29 mouse cellular contexts compared by ENCODE assay signal in the genomic region with DNA sequence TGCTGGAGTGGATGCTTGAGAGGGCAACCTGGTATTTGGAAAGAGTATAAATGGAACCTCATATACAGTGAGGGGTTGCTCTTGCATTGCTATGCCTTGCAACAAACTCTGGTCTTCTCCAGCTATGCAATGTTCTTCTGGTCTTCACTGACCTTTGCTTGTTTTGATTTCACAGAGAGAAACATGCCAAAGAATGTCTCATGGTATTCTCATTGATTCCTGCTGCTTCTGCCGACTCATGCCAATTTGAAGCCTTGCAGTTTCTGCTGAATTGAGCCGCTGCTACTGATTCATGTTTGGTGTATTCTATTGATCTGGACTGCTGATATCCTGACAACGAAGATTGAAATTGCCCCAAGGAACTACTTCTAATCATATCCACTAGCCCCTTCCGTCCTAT. TPM values are rescaled to one million over a fixed set of nuclear protein-coding genes. Genes with fewer than 3 reads are reported as not detected.
"Had no signal": no experiment of that assay in that cellular context is flagged by ENCODE, and none has a peak within 500 bp of the region (broad histone marks: within the 10 kb centered on the region; RNA-seq: fewer than 3 reads in every experiment).

No protein-coding gene starts in this region.

- H3K36me3 ChIP-seq: embryonic facial prominence, embryonic 10.5 days; embryonic facial prominence, embryonic 12.5 days; embryonic facial prominence, embryonic 13.5 days; embryonic facial prominence, embryonic 15.5 days; forebrain, embryonic 10.5 days; forebrain, embryonic 12.5 days; forebrain, embryonic 15.5 days had no signal

- ATAC-seq: forebrain, embryonic 13.5 days; forebrain, embryonic 14.5 days; forebrain, embryonic 15.5 days; forebrain, embryonic 16.5 days; forebrain, postnatal 0 days had no signal

- H3K27ac ChIP-seq: embryonic facial prominence, embryonic 10.5 days; embryonic facial prominence, embryonic 12.5 days; embryonic facial prominence, embryonic 13.5 days; embryonic facial prominence, embryonic 15.5 days; forebrain, embryonic 10.5 days; forebrain, embryonic 12.5 days; forebrain, embryonic 13.5 days; forebrain, embryonic 15.5 days; gastrocnemius, adult 2 months; heart, adult 2 months had no signal

- H3K27me3 ChIP-seq: embryonic facial prominence, embryonic 12.5 days; embryonic facial prominence, embryonic 13.5 days; embryonic facial prominence, embryonic 15.5 days; forebrain, embryonic 12.5 days; forebrain, embryonic 13.5 days; forebrain, embryonic 15.5 days had no signal

- H3K9me3 ChIP-seq: embryonic facial prominence, embryonic 10.5 days; embryonic facial prominence, embryonic 13.5 days; embryonic facial prominence, embryonic 15.5 days; forebrain, embryonic 10.5 days; forebrain, embryonic 13.5 days; forebrain, embryonic 15.5 days had no signal

- H3K9ac ChIP-seq: embryonic facial prominence, embryonic 12.5 days; embryonic facial prominence, embryonic 13.5 days; embryonic facial prominence, embryonic 15.5 days; forebrain, embryonic 12.5 days; forebrain, embryonic 13.5 days; forebrain, embryonic 15.5 days; forebrain, postnatal 0 days had no signal

- DNase-seq: cerebellum, adult 8-10 months; cerebellum, adult 9-10 months; cerebellum, adult 9-11 months; cerebellum, postnatal 10 days; cerebellum, postnatal 14 days; cerebellum, postnatal 25 days; cerebellum, postnatal 36 days; embryo, embryonic 11 days; forebrain, postnatal 0 days; gastrocnemius, adult 2 months; gastrocnemius, postnatal 10 days; gastrocnemius, postnatal 14 days; gastrocnemius, postnatal 25 days; gastrocnemius, postnatal 36 days; heart, adult 11 months; heart, adult 18-20 months; heart, adult 2 months had no signal

- H3K4me2 ChIP-seq: embryonic facial prominence, embryonic 12.5 days; embryonic facial prominence, embryonic 13.5 days; embryonic facial prominence, embryonic 15.5 days; forebrain, embryonic 12.5 days; forebrain, embryonic 13.5 days; forebrain, embryonic 15.5 days had no signal

- H3K4me1 ChIP-seq: embryonic facial prominence, embryonic 10.5 days; embryonic facial prominence, embryonic 12.5 days; embryonic facial prominence, embryonic 13.5 days; embryonic facial prominence, embryonic 15.5 days; forebrain, embryonic 10.5 days; forebrain, embryonic 12.5 days; forebrain, embryonic 13.5 days; forebrain, embryonic 15.5 days had no signal

- H3K4me3 ChIP-seq: embryonic facial prominence, embryonic 10.5 days; embryonic facial prominence, embryonic 12.5 days; embryonic facial prominence, embryonic 13.5 days; embryonic facial prominence, embryonic 15.5 days; erythroblast, embryonic 14.5 days; forebrain, embryonic 10.5 days; forebrain, embryonic 12.5 days; forebrain, embryonic 13.5 days; forebrain, embryonic 15.5 days; gastrocnemius, adult 2 months; heart, adult 2 months had no signal

RNA-seq across cellular contexts. Expression of gene Stard13, which starts 60.0 kb away (rescaled TPM):
- total RNA-seq: granulocyte monocyte progenitor cell, adult 5-6 weeks had no signal
